Mouse (Mus musculus): ENCODE results near the gene Hist1h4b.
"Not testable (repeated sequence)": the region's sequence is repeated elsewhere in the genome, so short reads cannot be mapped to it uniquely, and the experiment has no call there.

The Hist1h4b gene

DNA sequence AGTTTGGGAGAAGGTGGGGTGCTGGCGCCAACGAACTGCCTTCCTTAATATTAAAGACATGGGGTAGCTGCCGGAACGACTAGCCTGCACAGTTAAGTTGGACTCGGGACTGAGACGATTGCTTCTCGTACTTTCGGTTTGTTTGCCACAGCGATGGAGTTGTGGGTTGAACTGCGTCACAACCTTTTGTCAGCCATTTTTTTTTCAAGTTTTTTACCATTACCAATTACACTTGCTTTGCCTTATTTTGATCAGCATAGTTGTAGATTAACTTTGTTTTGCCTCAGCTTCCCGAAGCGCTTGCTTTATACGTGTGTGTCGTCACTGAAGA lies 16.9 kb upstream of the Hist1h4b start:
- intact Hi-C loops (cut with DNase I): loop anchor here (10.0 kb wide), 2 partner anchors 55 to 315 kb away; partner anchors contain the start of genes Abt1, Hist1h2ac and Hist1h2bc

- intact Hi-C loops (cut with DNase I): loop anchor here (10.0 kb wide), 1 partner anchor 316 kb away; the partner anchor contains the start of gene Abt1
Observed at GRCm38 (mm10) chr13:23740256-23740840, 16.5 kb upstream of the Hist1h4b start.

- intact Hi-C loops (cut with DNase I): loop anchor here (10.0 kb wide), 1 partner anchor 316 kb away; the partner anchor contains the start of gene Abt1
Observed at GRCm38 (mm10) chr13:23740910-23741309, 15.9 kb upstream of the Hist1h4b start.

DNA sequence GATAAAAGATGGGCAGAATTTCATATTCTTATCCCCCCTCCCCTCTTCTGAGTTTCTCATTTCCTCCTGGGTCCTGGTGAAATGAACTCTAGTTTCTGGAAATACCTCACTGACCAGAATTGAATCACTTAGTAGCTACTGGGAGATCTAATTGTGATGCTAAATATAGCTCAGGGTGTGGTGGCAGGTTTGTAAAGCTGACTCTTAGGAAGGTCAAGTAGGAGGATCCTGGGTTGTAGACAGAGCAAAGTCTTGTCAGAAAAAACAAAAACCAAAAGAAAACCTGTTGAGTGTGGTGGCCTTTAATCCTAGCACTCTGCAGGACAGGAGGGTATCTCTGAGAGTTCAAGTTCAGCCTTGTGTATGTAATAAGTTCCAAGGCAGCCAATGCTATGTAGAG lies 14.8 kb upstream of the Hist1h4b start:
- intact Hi-C loops (cut with DNase I): loop anchor here (10.0 kb wide), 1 partner anchor 317 kb away; the partner anchor contains the start of gene Abt1

DNA sequence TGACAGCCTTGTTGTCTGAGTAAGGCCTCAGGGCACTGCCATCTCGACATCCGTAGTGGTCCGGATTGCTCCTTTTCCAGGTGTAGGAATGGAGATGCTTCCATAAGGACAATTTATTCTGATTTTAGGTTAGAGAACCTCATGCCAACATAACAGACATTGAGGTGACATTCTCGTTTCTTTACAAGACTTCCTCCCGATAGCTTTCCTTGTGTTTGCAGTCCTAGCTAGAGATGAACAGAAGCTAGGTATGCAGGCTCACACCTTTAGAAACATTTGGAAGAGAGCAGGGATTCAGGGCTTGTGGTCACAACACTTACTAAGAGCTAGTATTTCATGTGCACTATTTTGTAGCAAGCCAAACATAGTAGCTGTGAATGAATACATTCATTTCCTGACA lies 13.6 kb upstream of the Hist1h4b start:
- intact Hi-C loops (cut with DNase I): loop anchor here (10.0 kb wide), 1 partner anchor 318 kb away; the partner anchor contains the start of gene Abt1

- intact Hi-C loops (cut with DNase I): loop anchor here (10.0 kb wide), 1 partner anchor 319 kb away; the partner anchor contains the start of gene Abt1
Observed at GRCm38 (mm10) chr13:23743963-23744362, 12.8 kb upstream of the Hist1h4b start.

DNA sequence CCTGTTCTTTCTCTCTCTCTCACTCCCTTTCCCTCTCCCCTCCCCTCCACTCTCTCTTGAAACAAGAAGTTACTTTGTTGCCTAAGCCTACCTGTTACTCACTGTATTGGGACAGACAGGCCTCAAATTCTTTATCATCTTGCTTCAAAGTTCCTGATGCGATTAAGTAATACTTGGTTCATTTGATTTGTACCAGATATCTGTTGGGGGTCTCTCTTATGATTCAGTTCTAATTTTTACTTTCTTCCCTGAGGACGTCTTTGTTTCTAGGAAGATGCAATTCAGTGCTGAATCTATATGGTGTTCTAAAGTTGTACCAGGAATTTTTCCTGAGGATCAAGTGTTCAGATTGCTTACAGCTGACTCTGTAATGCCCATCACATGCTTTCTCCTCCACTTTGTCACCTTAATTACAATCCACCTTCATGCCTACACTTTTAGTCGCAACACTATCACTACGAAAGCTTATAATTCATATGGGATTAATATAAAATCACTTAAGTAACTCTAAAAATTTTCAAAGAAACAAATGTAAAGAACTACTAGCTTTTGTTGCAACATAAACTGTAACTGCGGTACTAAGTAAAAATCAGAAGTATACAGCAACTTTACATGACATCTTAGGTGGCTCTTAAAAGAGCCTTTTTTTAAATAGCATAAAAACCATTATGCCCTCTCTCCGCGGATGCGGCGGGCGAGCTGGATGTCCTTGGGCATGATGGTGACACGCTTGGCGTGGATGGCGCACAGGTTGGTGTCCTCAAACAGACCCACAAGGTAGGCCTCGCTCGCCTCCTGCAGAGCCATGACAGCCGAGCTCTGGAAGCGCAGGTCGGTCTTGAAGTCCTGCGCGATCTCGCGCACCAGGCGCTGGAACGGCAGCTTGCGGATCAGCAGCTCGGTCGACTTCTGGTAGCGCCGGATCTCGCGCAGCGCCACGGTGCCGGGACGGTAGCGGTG lies 12.1 kb upstream of the Hist1h4b start:
- intact Hi-C loops (cut with DNase I): loop anchor here (5.0 to 10.0 kb wide), 2 partner anchors 320 to 1702 kb away; partner anchors contain the start of genes Abt1, Hist1h2ag, Hist1h2bj and Hist1h4i

GRCm38 (mm10) chr13:23745381-23746161 lies 11.2 kb upstream of the Hist1h4b start, which contains the start of gene Hist1h3c:
Gene Hist1h3c, minus strand, starts transcription at chr13:23745602.
- intact Hi-C loops (cut with DNase I): loop anchor here (5.0 to 10.0 kb wide), 2 partner anchors 321 to 1703 kb away; partner anchors contain the start of genes Abt1, Hist1h2ag, Hist1h2bj and Hist1h4i

GRCm38 (mm10) chr13:23746201-23747080 lies 10.4 kb upstream of the Hist1h4b start, which contains the start of gene Hist1h2bb:
Gene Hist1h2bb, plus strand, starts transcription at chr13:23746734.
- intact Hi-C loops (cut with DNase I): loop anchor here (5.0 to 10.0 kb wide), 2 partner anchors 322 to 1704 kb away; partner anchors contain the start of genes Abt1, Hist1h2ag, Hist1h2bj and Hist1h4i

GRCm38 (mm10) chr13:23747081-23747891 lies 9.5 kb upstream of the Hist1h4b start:
- intact Hi-C loops (cut with DNase I): loop anchor here (5.0 to 10.0 kb wide), 2 partner anchors 322 to 1705 kb away; partner anchors contain the start of genes Abt1, Hist1h2ag, Hist1h2bj and Hist1h4i

DNA sequence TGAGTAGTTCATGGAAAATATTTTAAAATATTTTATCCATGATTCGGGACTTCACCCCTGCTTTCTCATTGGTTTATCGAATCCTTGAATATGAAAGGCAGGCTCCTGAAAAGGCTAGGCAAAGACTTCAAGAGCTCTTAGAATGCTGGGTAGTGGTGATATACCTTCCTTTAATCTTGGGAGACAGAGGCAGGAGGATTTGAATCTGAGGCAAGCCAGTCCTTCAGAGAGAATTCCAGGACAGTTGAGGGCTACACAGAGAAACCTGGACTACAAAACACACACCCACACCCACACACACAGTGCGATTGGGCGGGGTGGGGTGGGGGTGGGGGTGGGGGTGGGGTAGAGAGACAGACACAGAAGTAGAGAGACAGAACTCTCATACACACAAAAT lies 8.9 kb upstream of the Hist1h4b start:
- intact Hi-C loops (cut with DNase I): loop anchor here (5.0 to 10.0 kb wide), 2 partner anchors 323 to 1706 kb away; partner anchors contain the start of genes Abt1, Hist1h2ag, Hist1h2bj and Hist1h4i

- intact Hi-C loops (cut with DNase I): loop anchor here (5.0 to 10.0 kb wide), 2 partner anchors 325 to 1707 kb away; partner anchors contain the start of genes Abt1, Hist1h2ag, Hist1h2bj and Hist1h4i
Observed at GRCm38 (mm10) chr13:23749563-23750121, 7.2 kb upstream of the Hist1h4b start.

DNA sequence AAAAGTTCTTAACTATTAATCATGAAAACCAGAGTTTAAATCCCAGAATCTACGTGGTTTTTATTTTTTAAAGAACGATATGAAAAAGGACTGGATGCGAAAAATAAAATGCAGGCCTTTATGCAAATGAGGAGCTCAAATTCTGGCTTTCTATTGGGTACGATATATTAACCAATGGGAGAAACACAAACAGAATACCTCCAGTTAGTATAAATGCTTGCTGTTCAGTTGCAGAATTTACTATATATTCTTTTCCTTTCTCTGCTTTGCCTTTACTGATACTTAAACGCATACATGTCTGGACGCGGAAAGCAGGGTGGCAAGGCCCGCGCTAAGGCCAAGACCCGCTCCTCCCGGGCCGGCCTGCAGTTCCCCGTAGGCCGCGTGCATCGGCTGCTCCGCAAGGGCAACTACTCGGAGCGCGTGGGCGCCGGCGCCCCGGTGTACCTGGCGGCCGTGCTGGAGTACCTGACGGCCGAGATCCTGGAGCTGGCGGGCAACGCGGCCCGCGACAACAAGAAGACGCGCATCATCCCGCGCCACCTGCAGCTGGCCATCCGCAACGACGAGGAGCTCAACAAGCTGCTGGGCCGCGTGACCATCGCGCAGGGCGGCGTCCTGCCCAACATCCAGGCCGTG lies 5.9 kb upstream of the Hist1h4b start, which contains the start of gene Hist1h2ab:
Gene Hist1h2ab (plus strand): TSS at position 288 of the 639 bp plus-strand sequence.
- intact Hi-C loops (cut with DNase I): not testable (repeated sequence)

DNA sequence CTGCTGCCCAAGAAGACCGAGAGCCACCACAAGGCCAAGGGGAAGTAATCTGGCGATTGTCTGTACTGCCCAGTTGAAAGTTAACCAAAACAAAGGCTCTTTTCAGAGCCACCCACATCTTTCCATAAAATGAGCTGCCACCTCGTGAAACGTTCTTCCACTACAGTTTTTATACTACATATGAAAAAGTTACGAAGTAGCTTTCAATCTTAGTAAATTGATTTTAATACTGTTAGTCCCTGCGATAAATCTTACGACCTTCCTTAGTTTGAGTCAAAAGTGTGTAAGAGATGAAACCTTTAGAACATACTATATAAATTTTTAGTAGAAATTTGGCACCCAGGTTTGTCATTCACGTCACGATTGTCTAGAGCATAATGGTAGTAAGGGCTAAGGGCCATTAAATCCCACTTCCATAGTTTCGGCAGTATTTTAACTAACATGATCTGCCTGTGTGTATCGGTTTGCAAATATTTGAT lies 5.3 kb upstream of the Hist1h4b start:
- intact Hi-C loops (cut with DNase I): no loop called here

- intact Hi-C loops (cut with DNase I): not testable (repeated sequence)
Observed at GRCm38 (mm10) chr13:23752067-23752741, 4.6 kb upstream of the Hist1h4b start, which contains the start of gene Hist1h3b. Gene Hist1h3b, plus strand, starts transcription at chr13:23752267.

- intact Hi-C loops (cut with DNase I): no loop called here
Observed at GRCm38 (mm10) chr13:23752742-23753172, 4.1 kb upstream of the Hist1h4b start.

All from adrenal gland (tissue).